Mouse (Mus musculus): ENCODE measurements around the gene Ran.

GRCm38 (mm10) chr5:129010937-129011336, 8.9 kb upstream of the Ran start:
- TF ChIP-seq CTCF (IDR thresholded peaks at IDR 0.05; ENCODE audit: control insufficient read depth, insufficient read depth, low read length) (no peak), POLR2A (IDR thresholded peaks at IDR 0.05; ENCODE audit: borderline replicate concordance, control insufficient read depth, low read depth, low read length) (no peak)
